Mouse (Mus musculus) kidney, postnatal 0 days (tissue): Measurements from ENCODE around the gene Mroh3. TPM values are rescaled to one million over a fixed set of nuclear protein-coding genes. Genes with fewer than 3 reads are reported as not detected.

Experiments used
- ATAC-seq: fragments of 200-750 bp; cut with Nextera tagmentation; replicated peaks from 2 replicates; pipeline ENCODE4 v1.8.0; 2017; ENCODE audit warnings: low read depth, moderate number of reproducible peaks, moderate TSS enrichment, moderate library complexity; ENCODE audit not compliant: low FRiP score
- DNase-seq: peaks from one replicate; pipeline ENCODE4 v3.0.0-alpha.2; 2016; ENCODE audit warnings: low spot score
- H3K27ac ChIP-seq: fragments of 300-500 bp; sonication (generic); 2 replicates; pipeline ENCODE4 v1.5.1; 2014; ENCODE audit warnings: mild to moderate bottlenecking
- H3K27me3 ChIP-seq: fragments of 300-500 bp; sonication (generic); 2 replicates; pipeline ENCODE4 v1.6.1; 2014; ENCODE audit warnings: low read length, mixed read lengths; ENCODE audit not compliant: insufficient read depth
- H3K36me3 ChIP-seq: fragments of 300-500 bp; sonication (generic); 2 replicates; pipeline ENCODE4 v1.6.1; 2014; ENCODE audit warnings: low read length, mixed read lengths; ENCODE audit not compliant: insufficient read depth
- H3K4me1 ChIP-seq: fragments of 300-500 bp; sonication (generic); replicated peaks from 2 replicates; pipeline ENCODE4 v1.6.1; 2014; ENCODE audit warnings: antibody characterized with exemption, low read length, mixed read lengths; ENCODE audit not compliant: insufficient read depth
- H3K4me2 ChIP-seq: fragments of 300-500 bp; sonication (generic); 2 replicates; pipeline ENCODE4 v1.6.1; 2014; ENCODE audit warnings: mild to moderate bottlenecking, low read length, moderate library complexity, mixed read lengths
- H3K4me3 ChIP-seq: fragments of 300-500 bp; sonication (generic); replicated peaks from 2 replicates; pipeline ENCODE4 v1.5.1; 2014; ENCODE audit warnings: low read depth, low read length
- H3K9ac ChIP-seq: fragments of 300-500 bp; sonication (generic); 2 replicates; pipeline ENCODE4 v1.6.1; 2014; ENCODE audit warnings: low read depth, low read length
- H3K9me3 ChIP-seq: fragments of 300-500 bp; sonication (generic); replicated peaks from 2 replicates; pipeline ENCODE4 v1.6.1; 2016; ENCODE audit warnings: low read length, inconsistent platforms, mixed read lengths
- CTCF ChIP-seq: IDR thresholded peaks from 2 replicates; pipeline ENCODE4 v1.5.1; 2016; ENCODE audit warnings: antibody characterized with exemption, low read depth, mild to moderate bottlenecking, moderate library complexity
- WGBS: fragments of 180-500 bp; shearing (Covaris S2); extraction: QIAGEN DNeasy Blood & Tissue Kit; methylation state at CpG from one replicate; pipeline ENCODE4 v1.1.7; 2014; 5-methylcytosine and 5-hydroxymethylcytosine counted together
- polyA plus RNA-seq: library from polyadenylated mRNA; unstranded; fragments of >200 nt; fragmentation: Nextera tagmentation; extraction: Ambion mirVana; gene quantifications from 2 replicates; pipeline ENCODE4 v1.2.1, GENCODE M21; 2015

The Mroh3 gene
- polyA plus RNA-seq, 1 experiment from 2014 or later = not detected

- no peak for TF ChIP-seq CTCF
- peak overlapping the region; percentile 35 for H3K4me3 ChIP-seq
- ATAC-seq (peak; percentile 71), DNase-seq (peak; percentile 84)
- peaks cover 34% of the 10 kb centered on the region for H3K4me1 ChIP-seq
- H3K36me3 ChIP-seq = no peaks in the 10 kb centered on the region
- H3K4me2 ChIP-seq = peak overlapping the region; percentile 75
- no peaks in the 10 kb centered on the region for H3K9me3 ChIP-seq
- WGBS = under 1% methylated on average over 32 of the region's 32 CpGs
- H3K27me3 ChIP-seq = no peaks in the 10 kb centered on the region
- H3K9ac ChIP-seq = peak overlapping the region; percentile 56
- peak overlapping the region; percentile 19 for H3K27ac ChIP-seq
Measured at GRCm38 (mm10) chr1:136139990-136140640, 72.5 kb downstream of the Mroh3 start.

GRCm38 (mm10) chr1:136138191-136138830 lies 74.3 kb downstream of the Mroh3 start:
- DNase-seq = no peak
- no peak for TF ChIP-seq CTCF
- H3K9ac ChIP-seq = no peak overlapping the region
- no peaks in the 10 kb centered on the region for H3K27me3 ChIP-seq
- H3K4me3 ChIP-seq = no peak overlapping the region
- no peak overlapping the region for H3K27ac ChIP-seq
- H3K4me2 ChIP-seq = no peak overlapping the region
- WGBS = 49% methylated on average over 10 of the region's 10 CpGs
- H3K9me3 ChIP-seq = no peaks in the 10 kb centered on the region
- no peaks in the 10 kb centered on the region for H3K36me3 ChIP-seq
- peaks cover 37% of the 10 kb centered on the region for H3K4me1 ChIP-seq
- ATAC-seq = no peak

GRCm38 (mm10) chr1:136137575-136137974 lies 75.1 kb downstream of the Mroh3 start:
- Histone ChIP-seq H3K27me3 (no peaks in the 10 kb centered on the region), H3K4me3 (no peak overlapping the region), H3K9ac (no peak overlapping the region), H3K27ac (no peak overlapping the region), H3K4me1 (peaks cover 37% of the 10 kb centered on the region), H3K9me3 (no peaks in the 10 kb centered on the region), H3K4me2 (no peak overlapping the region), H3K36me3 (no peaks in the 10 kb centered on the region)
- no peak for TF ChIP-seq CTCF
- DNase-seq (peak; percentile 54), ATAC-seq (no peak)
- 10% methylated on average over 4 of the region's 4 CpGs for WGBS

GRCm38 (mm10) chr1:136137071-136137531 lies 75.5 kb downstream of the Mroh3 start:
- H3K4me1 ChIP-seq = peaks cover 33% of the 10 kb centered on the region
- H3K9ac ChIP-seq = no peak overlapping the region
- H3K27me3 ChIP-seq = no peaks in the 10 kb centered on the region
- H3K4me3 ChIP-seq = no peak overlapping the region
- ATAC-seq (no peak), DNase-seq (no peak)
- H3K9me3 ChIP-seq = no peaks in the 10 kb centered on the region
- no peak for TF ChIP-seq CTCF
- H3K36me3 ChIP-seq = no peaks in the 10 kb centered on the region
- no peak overlapping the region for H3K4me2 ChIP-seq
- no peak overlapping the region for H3K27ac ChIP-seq
- WGBS = 39% methylated on average over 7 of the region's 7 CpGs

- ATAC-seq (no peak), DNase-seq (no peak)
- 46% methylated on average over 4 of the region's 4 CpGs for WGBS
Measured at GRCm38 (mm10) chr1:136136547-136136946, 76.1 kb downstream of the Mroh3 start.

GRCm38 (mm10) chr1:136135777-136136444 lies 76.7 kb downstream of the Mroh3 start:
- DNase-seq = no peak
- Histone ChIP-seq H3K27ac (no peak overlapping the region), H3K36me3 (no peaks in the 10 kb centered on the region), H3K9me3 (no peaks in the 10 kb centered on the region), H3K9ac (no peak overlapping the region), H3K27me3 (no peaks in the 10 kb centered on the region), H3K4me3 (no peak overlapping the region), H3K4me2 (no peak overlapping the region), H3K4me1 (peaks cover 31% of the 10 kb centered on the region)
- no peak for TF ChIP-seq CTCF
- WGBS = 73% methylated on average over 6 of the region's 6 CpGs
- no peak for ATAC-seq

More at GRCm38 (mm10) chr1:136136547-136136946, 76.1 kb downstream of the Mroh3 start:
- no peak overlapping the region for H3K27ac ChIP-seq
- TF ChIP-seq CTCF = no peak
- no peaks in the 10 kb centered on the region for H3K27me3 ChIP-seq
- H3K4me1 ChIP-seq = peaks cover 31% of the 10 kb centered on the region
- no peaks in the 10 kb centered on the region for H3K36me3 ChIP-seq
- H3K4me3 ChIP-seq = no peak overlapping the region
- no peaks in the 10 kb centered on the region for H3K9me3 ChIP-seq
- H3K9ac ChIP-seq = no peak overlapping the region
- no peak overlapping the region for H3K4me2 ChIP-seq
